Mouse (Mus musculus): ENCODE data around the gene Traf3ip3. TPM values are rescaled to one million over a fixed set of nuclear protein-coding genes. Genes with fewer than 3 reads are reported as not detected.
A peak's percentile ranks its signal among the peaks of the same experiment; 100 is the strongest.

Traf3ip3 gene
- total and polyA plus RNA-seq, 2 experiments: 0.65 to 0.88 TPM

DNA sequence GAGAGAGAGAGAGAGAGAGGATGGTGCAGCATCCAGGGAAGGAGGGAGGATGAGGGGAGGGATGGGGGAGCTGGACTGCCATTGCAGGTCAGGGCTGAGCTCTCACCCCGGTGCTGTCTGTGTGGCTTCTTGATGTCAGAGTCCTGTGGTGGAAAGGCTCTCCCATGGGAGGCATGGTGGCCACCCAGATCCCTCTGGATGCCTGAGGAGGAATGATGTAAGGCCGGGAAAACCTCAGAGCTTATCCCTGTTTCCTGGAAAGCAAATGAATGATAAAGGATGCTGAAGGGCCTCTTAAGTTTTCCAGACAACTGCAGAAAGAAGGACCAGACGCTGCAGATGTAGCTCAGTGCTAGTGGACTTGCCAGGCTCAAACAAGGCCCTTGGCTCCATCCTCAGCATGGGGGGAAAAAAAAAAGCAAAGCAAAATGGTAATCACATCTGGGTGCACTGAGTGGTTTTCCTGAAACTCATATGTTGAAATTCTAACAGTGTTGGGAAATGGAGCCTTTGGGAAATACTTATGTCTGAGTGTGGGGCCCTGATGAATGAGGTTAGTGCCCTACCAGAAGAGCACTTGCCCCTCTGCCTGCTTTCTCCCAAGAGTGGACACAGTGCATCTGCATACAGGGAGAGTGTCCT, 6.2 kb downstream of the Traf3ip3 start:
- no peaks in the 10 kb centered on the region for H3K36me3 ChIP-seq (ENCODE audit: control insufficient read depth, insufficient read depth, low read length)
- no peaks in the 10 kb centered on the region for H3K27me3 ChIP-seq (ENCODE audit: control insufficient read depth, insufficient read depth, low read length)
- H3K9ac ChIP-seq (ENCODE audit: low read depth, low read length): no peak overlapping the region
- no peaks in the 10 kb centered on the region for H3K4me1 ChIP-seq (ENCODE audit: control insufficient read depth, insufficient read depth, low read length)
- WGBS: 79% methylated on average over 3 of the region's 3 CpGs
- no peak overlapping the region for H3K27ac ChIP-seq (replicated peaks; ENCODE audit: insufficient read depth, low read depth, low read length)
- H3K79me2 ChIP-seq (ENCODE audit: control insufficient read depth, insufficient read depth, low read length): no peaks in the 10 kb centered on the region
- TF ChIP-seq CTCF (IDR thresholded peaks at IDR 0.05; ENCODE audit: low read depth, low read length) (no peak), POLR2A (IDR thresholded peaks at IDR 0.05; ENCODE audit: extremely low read depth, insufficient read depth, low read length) (no peak)
- H3K4me3 ChIP-seq (ENCODE audit: insufficient read depth, low read depth, low read length): no peak overlapping the region
- no peak for DNase-seq (ENCODE audit: extremely low read depth, low read depth, low spot score)

DNA sequence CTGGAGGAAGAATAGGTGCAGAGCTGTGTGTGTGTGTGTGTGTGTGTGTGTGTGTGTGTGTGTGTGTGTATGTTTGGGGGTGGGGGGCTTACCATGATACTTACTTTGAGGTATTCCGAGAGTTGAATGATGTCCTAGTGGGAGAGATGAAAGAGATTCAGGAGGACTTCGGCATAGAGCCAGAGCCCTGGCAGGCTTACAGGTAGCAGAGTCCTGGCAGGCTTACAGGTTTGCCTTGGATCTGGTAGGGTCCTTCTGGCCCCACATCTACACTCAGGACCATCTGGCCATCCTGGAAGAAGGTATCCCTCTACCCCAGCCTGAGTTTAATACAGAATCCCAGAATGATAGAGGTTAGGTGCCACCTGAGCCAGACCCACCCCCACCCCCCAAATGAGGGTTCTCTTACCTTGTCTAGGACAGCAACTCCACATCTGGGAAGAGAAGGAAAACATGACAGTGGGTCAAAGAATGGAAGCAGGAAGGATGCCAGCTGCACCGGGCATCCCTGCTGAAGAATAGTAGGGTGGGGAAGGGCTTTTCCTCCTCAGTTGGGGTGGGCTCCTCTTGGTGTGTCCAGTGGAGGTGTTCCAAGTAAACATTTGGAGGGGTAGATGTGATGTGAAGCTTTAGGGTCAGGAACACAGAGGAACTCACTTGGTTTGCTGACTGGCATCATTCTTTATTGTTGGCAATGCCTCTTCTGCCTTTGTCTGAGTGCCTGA, 6.9 kb downstream of the Traf3ip3 start:
- no peaks in the 10 kb centered on the region for H3K36me3 ChIP-seq (ENCODE audit: control insufficient read depth, insufficient read depth, low read length)
- H3K4me1 ChIP-seq (ENCODE audit: control insufficient read depth, insufficient read depth, low read length): no peaks in the 10 kb centered on the region
- no peaks in the 10 kb centered on the region for H3K27me3 ChIP-seq (ENCODE audit: control insufficient read depth, insufficient read depth, low read length)
- no peak overlapping the region for H3K4me3 ChIP-seq (ENCODE audit: insufficient read depth, low read depth, low read length)
- no peaks in the 10 kb centered on the region for H3K79me2 ChIP-seq (ENCODE audit: control insufficient read depth, insufficient read depth, low read length)
- no peak overlapping the region for H3K9ac ChIP-seq (ENCODE audit: low read depth, low read length)
- 62% methylated on average over 3 of the region's 3 CpGs for WGBS
- no peak overlapping the region for H3K27ac ChIP-seq (replicated peaks; ENCODE audit: insufficient read depth, low read depth, low read length)
- TF ChIP-seq CTCF (IDR thresholded peaks at IDR 0.05; ENCODE audit: low read depth, low read length) (no peak), POLR2A (IDR thresholded peaks at IDR 0.05; ENCODE audit: extremely low read depth, insufficient read depth, low read length) (no peak)
- DNase-seq (ENCODE audit: extremely low read depth, low read depth, low spot score): no peak

DNA sequence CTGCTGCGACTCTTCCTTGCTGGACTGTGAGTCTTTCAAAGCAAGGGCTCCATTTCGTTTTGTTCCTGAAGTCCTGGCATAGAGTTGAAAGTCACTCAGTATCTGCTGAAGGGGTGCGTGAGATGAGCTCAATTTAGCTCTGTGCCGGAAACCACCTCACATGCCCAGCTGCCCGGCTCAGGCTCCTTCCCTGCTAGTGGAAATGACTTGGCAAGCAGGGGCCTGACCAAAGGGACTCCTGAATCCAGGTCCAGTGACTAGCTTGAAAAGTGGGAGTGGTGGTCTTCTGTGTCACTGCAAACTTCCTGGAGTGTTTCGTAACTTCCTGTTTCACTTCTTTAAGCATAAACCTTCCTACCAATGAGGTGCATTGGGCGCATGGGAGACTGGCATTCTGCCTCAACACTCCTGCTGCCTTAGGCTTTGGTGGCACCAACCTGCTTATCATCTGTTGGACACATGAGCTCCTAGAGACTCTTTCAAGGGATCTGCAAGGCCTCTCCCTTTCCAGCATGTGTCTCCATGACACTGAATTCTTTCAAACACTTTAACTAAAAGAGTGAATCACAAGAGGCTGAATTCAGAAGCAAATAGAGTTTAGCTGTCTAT, 9.7 kb downstream of the Traf3ip3 start:
- no peak for TF ChIP-seq CTCF (IDR thresholded peaks at IDR 0.05; ENCODE audit: low read depth, low read length)
- TF ChIP-seq POLR2A (IDR thresholded peaks at IDR 0.05; ENCODE audit: extremely low read depth, insufficient read depth, low read length): no peak
- no peaks in the 10 kb centered on the region for H3K36me3 ChIP-seq (ENCODE audit: control insufficient read depth, insufficient read depth, low read length)
- H3K4me1 ChIP-seq (ENCODE audit: control insufficient read depth, insufficient read depth, low read length): no peaks in the 10 kb centered on the region
- H3K4me3 ChIP-seq (ENCODE audit: insufficient read depth, low read depth, low read length): no peak overlapping the region
- H3K27me3 ChIP-seq (ENCODE audit: control insufficient read depth, insufficient read depth, low read length): no peaks in the 10 kb centered on the region
- no peak for DNase-seq (ENCODE audit: extremely low read depth, low read depth, low spot score)
- no peaks in the 10 kb centered on the region for H3K79me2 ChIP-seq (ENCODE audit: control insufficient read depth, insufficient read depth, low read length)
- H3K27ac ChIP-seq (replicated peaks; ENCODE audit: insufficient read depth, low read depth, low read length): no peak overlapping the region
- 84% methylated on average over 7 of the region's 7 CpGs for WGBS
- H3K9ac ChIP-seq (ENCODE audit: low read depth, low read length): no peak overlapping the region

DNA sequence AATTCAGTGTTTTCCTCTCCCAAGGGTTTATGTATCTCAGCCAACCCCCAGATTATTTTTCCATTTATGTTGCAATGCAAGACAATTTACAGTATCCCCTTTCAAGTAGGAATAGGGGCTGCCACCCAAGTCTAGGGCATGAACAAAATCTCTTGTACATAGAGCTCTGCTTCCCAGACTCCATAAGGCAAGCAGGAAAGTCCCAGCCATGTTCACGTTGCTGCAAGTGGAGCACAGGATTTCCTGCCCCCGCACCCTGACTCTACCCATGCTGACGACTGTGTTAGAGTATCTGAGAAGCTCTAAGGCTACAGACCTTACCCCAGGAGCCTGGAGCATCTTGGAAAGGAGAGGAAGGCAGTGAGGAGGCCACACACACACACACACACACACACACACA, 11.7 kb downstream of the Traf3ip3 start:
- Histone ChIP-seq H3K27ac (replicated peaks; ENCODE audit: insufficient read depth, low read depth, low read length) (no peak overlapping the region), H3K36me3 (ENCODE audit: control insufficient read depth, insufficient read depth, low read length) (no peaks in the 10 kb centered on the region), H3K4me1 (ENCODE audit: control insufficient read depth, insufficient read depth, low read length) (no peaks in the 10 kb centered on the region), H3K4me3 (ENCODE audit: insufficient read depth, low read depth, low read length) (no peak overlapping the region), H3K79me2 (ENCODE audit: control insufficient read depth, insufficient read depth, low read length) (no peaks in the 10 kb centered on the region), H3K9ac (ENCODE audit: low read depth, low read length) (no peak overlapping the region), H3K27me3 (ENCODE audit: control insufficient read depth, insufficient read depth, low read length) (no peaks in the 10 kb centered on the region)
- DNase-seq (ENCODE audit: extremely low read depth, low read depth, low spot score): no peak
- WGBS: 61% methylated on average over 3 of the region's 3 CpGs
- TF ChIP-seq CTCF (IDR thresholded peaks at IDR 0.05; ENCODE audit: low read depth, low read length) (no peak), POLR2A (IDR thresholded peaks at IDR 0.05; ENCODE audit: extremely low read depth, insufficient read depth, low read length) (no peak)

DNA sequence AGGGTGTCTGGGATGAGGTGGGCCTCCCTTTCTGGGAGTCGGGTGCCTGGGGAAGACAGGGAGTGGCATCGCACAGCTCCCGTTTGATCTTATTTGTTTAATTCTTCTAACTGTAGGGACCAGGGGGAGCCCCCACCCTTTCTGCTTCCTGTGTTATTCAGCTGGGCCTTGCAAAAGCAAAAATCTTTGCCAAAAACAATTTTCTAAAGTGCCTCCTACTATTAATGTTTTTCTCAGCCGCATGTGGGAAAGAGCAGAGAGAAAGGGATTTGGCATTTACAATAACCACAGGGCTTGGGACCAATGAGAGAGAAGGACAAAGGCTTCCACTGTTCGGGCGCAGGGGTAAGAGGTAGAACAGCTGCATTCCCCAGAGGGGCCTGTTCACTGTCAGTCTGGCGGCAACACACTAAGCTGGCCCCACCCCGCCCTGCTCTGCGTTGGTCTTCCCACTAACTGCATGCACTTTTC, 12.3 kb downstream of the Traf3ip3 start:
- DNase-seq (ENCODE audit: extremely low read depth, low read depth, low spot score): no peak
- 0 out of 2 replicates have a peak overlapping the region, but pooled peaks have one; percentile 23 for H3K27ac ChIP-seq (replicated peaks; ENCODE audit: insufficient read depth, low read depth, low read length)
- H3K79me2 ChIP-seq (ENCODE audit: control insufficient read depth, insufficient read depth, low read length): no peaks in the 10 kb centered on the region
- H3K36me3 ChIP-seq (ENCODE audit: control insufficient read depth, insufficient read depth, low read length): no peaks in the 10 kb centered on the region
- WGBS: 71% methylated on average over 9 of the region's 9 CpGs
- no peaks in the 10 kb centered on the region for H3K27me3 ChIP-seq (ENCODE audit: control insufficient read depth, insufficient read depth, low read length)
- no peaks in the 10 kb centered on the region for H3K4me1 ChIP-seq (ENCODE audit: control insufficient read depth, insufficient read depth, low read length)
- H3K9ac ChIP-seq (ENCODE audit: low read depth, low read length): no peak overlapping the region
- TF ChIP-seq POLR2A (IDR thresholded peaks at IDR 0.05; ENCODE audit: extremely low read depth, insufficient read depth, low read length) (no peak), CTCF (IDR thresholded peaks at IDR 0.05; ENCODE audit: low read depth, low read length) (no peak)
- no peak overlapping the region for H3K4me3 ChIP-seq (ENCODE audit: insufficient read depth, low read depth, low read length)

Measured in liver, adult 2 months (tissue).